Mouse (Mus musculus): ENCODE results near the gene Gcc1. TPM values are rescaled to one million over a fixed set of nuclear protein-coding genes. Genes with fewer than 3 reads are reported as not detected.

Gene Gcc1
- polyA plus RNA-seq, 1 experiment from 2014 or later, result 7.8 TPM

GRCm38 (mm10) chr6:28431538-28431855 lies 3.3 kb upstream of the Gcc1 start:
- DNase-seq (ENCODE audit: low spot score) (no peak), ATAC-seq (no peak)
- Histone ChIP-seq H3K9ac (replicated peaks; ENCODE audit: low read depth) (no peak overlapping the region), H3K36me3 (ENCODE audit: insufficient read depth, low read length) (no peaks in the 10 kb centered on the region), H3K9me3 (ENCODE audit: low read length) (no peaks in the 10 kb centered on the region), H3K4me3 (ENCODE audit: low read depth, low read length) (no peak overlapping the region), H3K27ac (ENCODE audit: low read length) (no peak overlapping the region), H3K4me2 (replicated peaks; ENCODE audit: low read depth, low read length) (no peak overlapping the region), H3K27me3 (replicated peaks; ENCODE audit: insufficient read depth, low read length) (no peaks in the 10 kb centered on the region), H3K4me1 (ENCODE audit: insufficient read depth, low read depth, low read length) (no peaks in the 10 kb centered on the region)
- 61% methylated on average over 6 of the region's 6 CpGs for WGBS
- TF ChIP-seq CTCF (IDR thresholded peaks at IDR 0.05) (no peak), EP300 (IDR thresholded peaks at IDR 0.05) (no peak)

DNA sequence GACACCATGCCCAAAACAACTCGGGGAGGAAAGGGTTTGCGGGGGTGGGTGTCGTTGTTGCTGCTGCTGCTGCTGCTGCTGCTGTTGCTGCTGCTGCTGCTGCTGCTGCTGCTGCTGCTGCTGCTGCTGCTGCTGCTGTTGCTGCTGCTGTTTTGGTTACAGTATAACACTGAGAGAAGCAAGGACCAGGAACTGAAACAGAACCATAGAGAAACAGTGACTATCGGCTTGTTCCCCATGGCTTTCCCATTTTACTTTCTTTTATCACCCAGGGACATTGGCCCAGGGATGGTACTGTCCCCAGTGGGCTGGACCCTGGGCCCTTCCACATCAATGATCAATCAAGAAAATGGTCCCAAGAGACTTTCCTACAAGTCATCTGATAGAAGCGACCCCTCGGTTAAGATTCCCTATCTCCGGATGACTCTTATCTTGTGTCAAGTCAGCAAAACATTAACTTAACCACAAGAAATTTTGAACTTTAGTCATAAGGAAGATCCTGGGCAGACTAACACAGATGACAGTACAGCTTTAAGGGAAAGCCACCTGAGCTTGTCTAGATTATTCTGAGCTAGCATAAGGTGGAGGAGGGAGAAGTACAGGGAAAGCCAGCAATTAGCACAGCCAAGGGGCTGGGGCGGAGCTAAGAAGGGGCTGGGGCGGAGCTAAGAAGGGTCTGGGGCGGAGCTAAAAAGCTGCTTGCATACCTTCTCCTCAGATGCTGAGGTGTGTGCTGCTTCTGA lies 2.8 kb upstream of the Gcc1 start:
- H3K4me1 ChIP-seq (ENCODE audit: insufficient read depth, low read depth, low read length), result no peaks in the 10 kb centered on the region
- DNase-seq (ENCODE audit: low spot score) (peak; percentile 30), ATAC-seq (peak; percentile 76)
- no peak for TF ChIP-seq CTCF (IDR thresholded peaks at IDR 0.05)
- TF ChIP-seq EP300 (IDR thresholded peaks at IDR 0.05), result no peak
- H3K4me3 ChIP-seq (ENCODE audit: low read depth, low read length), result no peak overlapping the region
- H3K4me2 ChIP-seq (replicated peaks; ENCODE audit: low read depth, low read length), result no peak overlapping the region
- no peak overlapping the region for H3K27ac ChIP-seq (ENCODE audit: low read length)
- H3K9me3 ChIP-seq (ENCODE audit: low read length), result no peaks in the 10 kb centered on the region
- WGBS, result 67% methylated on average over 10 of the region's 10 CpGs
- no peak overlapping the region for H3K9ac ChIP-seq (replicated peaks; ENCODE audit: low read depth)
- no peaks in the 10 kb centered on the region for H3K27me3 ChIP-seq (replicated peaks; ENCODE audit: insufficient read depth, low read length)
- H3K36me3 ChIP-seq (ENCODE audit: insufficient read depth, low read length), result peaks cover under 1% of the 10 kb centered on the region; the same call in 1 of the 2 replicates

- ATAC-seq, result no peak
- Histone ChIP-seq H3K4me3 (ENCODE audit: low read depth, low read length) (no peak overlapping the region), H3K9me3 (ENCODE audit: low read length) (no peaks in the 10 kb centered on the region), H3K9ac (replicated peaks; ENCODE audit: low read depth) (no peak overlapping the region), H3K4me1 (ENCODE audit: insufficient read depth, low read depth, low read length) (no peaks in the 10 kb centered on the region), H3K36me3 (ENCODE audit: insufficient read depth, low read length) (peaks cover 5% of the 10 kb centered on the region), H3K27ac (ENCODE audit: low read length) (no peak overlapping the region), H3K27me3 (replicated peaks; ENCODE audit: insufficient read depth, low read length) (no peaks in the 10 kb centered on the region), H3K4me2 (replicated peaks; ENCODE audit: low read depth, low read length) (no peak overlapping the region)
- TF ChIP-seq EP300 (IDR thresholded peaks at IDR 0.05), result no peak
- no peak for TF ChIP-seq CTCF (IDR thresholded peaks at IDR 0.05)
- WGBS, result 86% methylated on average over 11 of the region's 11 CpGs
- no peak for DNase-seq (ENCODE audit: low spot score)
Measured at GRCm38 (mm10) chr6:28429870-28430269, 1.7 kb upstream of the Gcc1 start.

DNA sequence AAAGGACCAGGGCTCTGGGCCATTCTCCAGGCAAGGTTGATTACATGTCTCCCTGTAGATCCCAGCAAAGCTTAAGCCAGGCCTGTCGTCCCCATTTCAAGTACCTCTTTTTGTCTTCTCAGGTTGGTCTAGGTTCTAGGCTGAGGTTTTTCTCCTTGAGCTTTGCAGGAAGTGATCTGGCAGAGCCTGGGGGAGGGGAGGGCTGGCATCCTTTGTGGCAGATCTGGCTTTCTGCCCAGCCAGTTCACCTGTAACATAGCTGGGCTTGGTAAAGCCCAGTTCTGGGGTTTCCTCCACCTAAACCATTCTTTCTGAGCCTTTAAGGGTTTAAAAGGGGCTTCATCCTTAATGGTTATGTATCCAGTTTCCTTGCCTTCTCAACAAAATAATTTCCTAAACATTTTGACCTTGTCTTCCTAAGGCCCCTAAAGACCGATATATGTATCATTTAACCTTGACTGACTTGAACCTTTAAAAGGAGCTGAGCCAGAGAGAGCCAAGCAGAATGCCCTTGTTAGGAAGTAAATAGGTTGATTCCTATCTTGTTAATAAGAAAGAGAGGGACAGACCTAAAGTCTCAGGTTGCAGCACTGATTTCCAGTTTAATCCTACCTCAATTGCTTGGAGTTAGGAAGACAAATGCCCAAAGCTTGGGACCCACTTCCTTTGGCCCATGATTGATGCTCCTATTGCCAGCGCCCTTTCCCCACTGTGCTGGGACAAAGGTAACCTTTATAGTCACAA lies 922 bp downstream of the Gcc1 start, which contains the start of gene Fscn3:
Gene Fscn3, plus strand, starts transcription at position 694 of the 744 bp plus-strand sequence.
- WGBS, result 77% methylated on average over 3 of the region's 3 CpGs
- TF ChIP-seq CTCF (IDR thresholded peaks at IDR 0.05) (no peak), EP300 (IDR thresholded peaks at IDR 0.05) (no peak)
- H3K4me1 ChIP-seq (ENCODE audit: insufficient read depth, low read depth, low read length), result peaks cover under 1% of the 10 kb centered on the region; the same call in 1 of the 2 replicates
- no peak within 1 kb of the TSS for H3K9ac ChIP-seq (replicated peaks; ENCODE audit: low read depth)
- DNase-seq (ENCODE audit: low spot score) (no peak), ATAC-seq (no peak)
- H3K36me3 ChIP-seq (ENCODE audit: insufficient read depth, low read length), result peaks cover 5% of the 10 kb centered on the region
- H3K4me2 ChIP-seq (replicated peaks; ENCODE audit: low read depth, low read length), result no peak within 1 kb of the TSS
- H3K27me3 ChIP-seq (replicated peaks; ENCODE audit: insufficient read depth, low read length), result no peaks in the 10 kb centered on the region
- H3K9me3 ChIP-seq (ENCODE audit: low read length), result no peaks in the 10 kb centered on the region
- no peak within 1 kb of the TSS for H3K4me3 ChIP-seq (ENCODE audit: low read depth, low read length)
- H3K27ac ChIP-seq (ENCODE audit: low read length), result no peak within 1 kb of the TSS

GRCm38 (mm10) chr6:28425019-28425418 lies 3.2 kb downstream of the Gcc1 start:
- H3K27me3 ChIP-seq (replicated peaks; ENCODE audit: insufficient read depth, low read length), result no peaks in the 10 kb centered on the region
- H3K9me3 ChIP-seq (ENCODE audit: low read length), result no peaks in the 10 kb centered on the region
- peaks cover 5% of the 10 kb centered on the region for H3K36me3 ChIP-seq (ENCODE audit: insufficient read depth, low read length)
- WGBS, result 76% methylated on average over 6 of the region's 6 CpGs
- peaks cover 14% of the 10 kb centered on the region; the same call in 1 of the 2 replicates for H3K4me1 ChIP-seq (ENCODE audit: insufficient read depth, low read depth, low read length)
- no peak overlapping the region for H3K27ac ChIP-seq (ENCODE audit: low read length)
- no peak for DNase-seq (ENCODE audit: low spot score)
- ATAC-seq, result no peak
- no peak overlapping the region for H3K4me2 ChIP-seq (replicated peaks; ENCODE audit: low read depth, low read length)
- TF ChIP-seq EP300 (IDR thresholded peaks at IDR 0.05) (no peak), CTCF (IDR thresholded peaks at IDR 0.05) (no peak)
- no peak overlapping the region for H3K4me3 ChIP-seq (ENCODE audit: low read depth, low read length)
- H3K9ac ChIP-seq (replicated peaks; ENCODE audit: low read depth), result no peak overlapping the region

All from lung, postnatal 0 days (tissue).